18 mouse cellular contexts compared by ENCODE assay signal in the genomic region with DNA sequence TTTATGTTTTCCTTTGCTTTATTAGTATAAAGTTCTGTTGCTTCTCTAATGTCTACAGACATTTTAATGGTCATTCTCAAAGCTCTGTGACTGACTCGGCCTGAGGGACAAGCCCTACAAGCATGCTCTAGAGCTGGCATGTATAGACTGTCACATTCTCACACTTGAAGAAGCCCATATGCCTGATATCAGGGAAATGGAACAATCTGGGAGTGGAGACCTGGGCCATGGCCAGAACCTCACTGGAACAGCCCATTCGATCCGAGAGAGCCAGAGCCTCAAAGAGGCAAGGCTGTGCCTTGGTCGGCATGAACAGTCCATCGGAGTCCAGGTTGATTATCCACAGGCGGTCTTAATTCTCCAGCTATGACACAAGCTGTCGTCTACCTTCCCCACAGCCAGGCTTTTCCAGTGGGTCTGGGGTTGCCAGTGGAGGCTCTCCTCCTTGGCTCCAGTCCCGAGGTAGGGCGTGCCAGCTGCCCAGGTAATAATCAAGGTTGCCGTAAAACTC. TPM values are rescaled to one million over a fixed set of nuclear protein-coding genes. Genes with fewer than 3 reads are reported as not detected.
DNase-seq lines count a peak whose midpoint lies in the region; ATAC-seq lines count a peak whose summit lies in the region.
"Had no signal": no experiment of that assay in that cellular context is flagged by ENCODE, and none has a peak within 500 bp of the region (broad histone marks: within the 10 kb centered on the region; RNA-seq: fewer than 3 reads in every experiment).

No protein-coding gene starts in this region.

- peak; percentile 72 for ATAC-seq in kidney, embryonic 16.5 days (ENCODE audit: low FRiP score, low TSS enrichment)
- ATAC-seq in neural tube, embryonic 14.5 days (ENCODE audit: low read depth): 0 out of 2 replicates have a peak, but pooled peaks have one; percentile 26
- no peak for ATAC-seq in neural tube, embryonic 15.5 days (ENCODE audit: low FRiP score)
- ATAC-seq: intestine, embryonic 16.5 days had no signal

- H3K9me3 ChIP-seq in kidney, embryonic 16.5 days (ENCODE audit: low read length): no peaks in the 10 kb centered on the region
- H3K9me3 ChIP-seq in neural tube, embryonic 14.5 days (ENCODE audit: control insufficient read depth, low read length): no peaks in the 10 kb centered on the region
- H3K9me3 ChIP-seq in neural tube, embryonic 15.5 days (replicated peaks): no peaks in the 10 kb centered on the region
- H3K9me3 ChIP-seq: heart, embryonic 12.5 days; liver, embryonic 15.5 days; neural tube, embryonic 13.5 days had no signal

- no peak for DNase-seq in kidney, postnatal 36 days
- DNase-seq in cerebellum, adult 8-10 months: peak; percentile 96
- DNase-seq in ovary, postnatal 36 days (ENCODE audit: low spot score): no peak
- no peak for DNase-seq in layer of hippocampus, postnatal 36 days
- DNase-seq: gastrocnemius, adult 2 months; heart, postnatal 36 days; lung, postnatal 36 days; right cerebral cortex, postnatal 4 days; thymus, postnatal 25 days had no signal

- no peak overlapping the region for H3K4me2 ChIP-seq in kidney, embryonic 16.5 days (replicated peaks; ENCODE audit: low read depth, low read length)
- no peak overlapping the region for H3K4me2 ChIP-seq in neural tube, embryonic 14.5 days (ENCODE audit: low read depth, low read length)
- no peak overlapping the region for H3K4me2 ChIP-seq in neural tube, embryonic 15.5 days
- H3K4me2 ChIP-seq: heart, embryonic 12.5 days; liver, embryonic 15.5 days; midbrain, embryonic 11.5 days; neural tube, embryonic 13.5 days had no signal

- no peak overlapping the region for H3K4me3 ChIP-seq in kidney, embryonic 16.5 days (ENCODE audit: low read length)
- H3K4me3 ChIP-seq in neural tube, embryonic 14.5 days (ENCODE audit: low read depth, low read length): no peak overlapping the region
- no peak overlapping the region for H3K4me3 ChIP-seq in neural tube, embryonic 15.5 days (replicated peaks)
- H3K4me3 ChIP-seq: gastrocnemius, adult 2 months; heart, embryonic 12.5 days; liver, embryonic 15.5 days; neural tube, embryonic 13.5 days had no signal

- H3K36me3 ChIP-seq in kidney, embryonic 16.5 days (ENCODE audit: insufficient read depth, low read length): 0 out of 2 replicates have a peak, but pooled peaks cover 5% of the 10 kb centered on the region
- H3K36me3 ChIP-seq in neural tube, embryonic 14.5 days (ENCODE audit: control insufficient read depth, insufficient read depth, low read length): no peaks in the 10 kb centered on the region
- no peaks in the 10 kb centered on the region; the same call in 1 of the 2 replicates for H3K36me3 ChIP-seq in neural tube, embryonic 15.5 days
- H3K36me3 ChIP-seq: liver, embryonic 15.5 days; neural tube, embryonic 13.5 days had no signal

- H3K4me1 ChIP-seq in kidney, embryonic 16.5 days (ENCODE audit: insufficient read depth, low read length): no peaks in the 10 kb centered on the region
- no peaks in the 10 kb centered on the region for H3K4me1 ChIP-seq in neural tube, embryonic 14.5 days (ENCODE audit: control insufficient read depth, insufficient read depth, low read length)
- H3K4me1 ChIP-seq in neural tube, embryonic 15.5 days: peaks cover 12% of the 10 kb centered on the region
- H3K4me1 ChIP-seq: heart, embryonic 12.5 days; liver, embryonic 15.5 days had no signal

- no peak overlapping the region for H3K27ac ChIP-seq in kidney, embryonic 16.5 days (ENCODE audit: low read length)
- H3K27ac ChIP-seq in neural tube, embryonic 14.5 days (ENCODE audit: low read depth, low read length): no peak overlapping the region
- no peak overlapping the region for H3K27ac ChIP-seq in neural tube, embryonic 15.5 days (replicated peaks)
- H3K27ac ChIP-seq: gastrocnemius, adult 2 months; liver, embryonic 15.5 days; neural tube, embryonic 13.5 days had no signal

- H3K27me3 ChIP-seq in kidney, embryonic 16.5 days (ENCODE audit: insufficient read depth, low read length): no peaks in the 10 kb centered on the region
- no peaks in the 10 kb centered on the region for H3K27me3 ChIP-seq in neural tube, embryonic 14.5 days (ENCODE audit: control insufficient read depth, insufficient read depth, low read length)
- H3K27me3 ChIP-seq in neural tube, embryonic 15.5 days (replicated peaks): no peaks in the 10 kb centered on the region
- H3K27me3 ChIP-seq: heart, embryonic 12.5 days; liver, embryonic 15.5 days; neural tube, embryonic 13.5 days had no signal

- no peak overlapping the region for H3K9ac ChIP-seq in kidney, embryonic 16.5 days (replicated peaks; ENCODE audit: low read length)
- H3K9ac ChIP-seq in neural tube, embryonic 14.5 days (replicated peaks; ENCODE audit: low read depth, low read length): no peak overlapping the region
- no peak overlapping the region for H3K9ac ChIP-seq in neural tube, embryonic 15.5 days (replicated peaks)
- H3K9ac ChIP-seq: heart, embryonic 12.5 days; liver, embryonic 15.5 days; neural tube, embryonic 13.5 days had no signal

- 42% methylated on average over 10 of the region's 10 CpGs for WGBS in kidney, embryonic 16.5 days
- WGBS in neural tube, embryonic 14.5 days: 53% methylated on average over 10 of the region's 10 CpGs
- 53% methylated on average over 10 of the region's 10 CpGs for WGBS in neural tube, embryonic 15.5 days

RNA-seq across cellular contexts. Expression of a gene that starts 45.8 kb away (rescaled TPM):
- 3.4 and 3.7 TPM in 2 replicates for polyA plus RNA-seq in kidney, embryonic 16.5 days (2015; fragmentation: Nextera tagmentation; extraction: Ambion mirVana)
- polyA plus RNA-seq in neural tube, embryonic 14.5 days (2014; fragmentation: Nextera tagmentation; extraction: Ambion mirVana): 40.8 and 53.1 TPM in 2 replicates
- 31.0 and 37.9 TPM in 2 replicates for polyA plus RNA-seq in neural tube, embryonic 15.5 days (2015; fragmentation: Nextera tagmentation; extraction: Ambion mirVana)
- total RNA-seq in layer of hippocampus, postnatal 36 days (2021): 100 to 1,000 TPM; 139 to 145 TPM
- total RNA-seq: granulocyte monocyte progenitor cell, adult 5-6 weeks had no signal
